Mouse (Mus musculus) kidney, adult 2 months (tissue): ENCODE measurements around the gene Duox1.

ENCODE experiments used
- CTCF ChIP-seq: fragments of 200-500 bp; conservative IDR thresholded peaks from 2 replicates; pipeline ENCODE4 v1.5.1; 2011; ENCODE audit warnings: low read depth, mild to moderate bottlenecking, control low read depth, low read length, moderate library complexity, mixed read lengths; ENCODE audit not compliant: insufficient read depth, insufficient read length
- POLR2A ChIP-seq: fragments of 200-500 bp; IDR thresholded peaks from one replicate; pipeline ENCODE4 v1.6.1; 2011; ENCODE audit warnings: low read depth, low read length, control low read depth

GRCm38 (mm10) chr2:122313536-122313935 is 1.9 kb upstream of the Duox1 start, which contains the start of gene Duoxa1:
- TF ChIP-seq CTCF (no peak), POLR2A (no peak)
